Mouse (Mus musculus) midbrain, embryonic 12.5 days (tissue): Measurements from ENCODE around the gene Hoxb7. TPM values are rescaled to one million over a fixed set of nuclear protein-coding genes. Genes with fewer than 3 reads are reported as not detected.

Source experiments
- ATAC-seq: fragments of 200-750 bp; cut with Nextera tagmentation; 2 replicates; pipeline ENCODE4 v1.8.0; 2017; ENCODE audit warnings: low read depth, moderate TSS enrichment, moderate library complexity; ENCODE audit not compliant: low FRiP score
- H3K27ac ChIP-seq: fragments of 300-500 bp; sonication (generic); replicated peaks from 2 replicates; pipeline ENCODE4 v1.5.1; 2016; ENCODE audit warnings: mild to moderate bottlenecking
- H3K27me3 ChIP-seq: fragments of 300-500 bp; sonication (generic); 2 replicates; pipeline ENCODE4 v1.6.1; 2016; ENCODE audit warnings: mild to moderate bottlenecking
- H3K36me3 ChIP-seq: fragments of 300-500 bp; sonication (generic); 2 replicates; pipeline ENCODE4 v1.6.1; 2016
- H3K4me1 ChIP-seq: fragments of 300-500 bp; sonication (generic); 2 replicates; pipeline ENCODE4 v1.6.1; 2016
- H3K4me2 ChIP-seq: fragments of 300-500 bp; sonication (generic); replicated peaks from 2 replicates; pipeline ENCODE4 v1.6.1; 2016; ENCODE audit warnings: mild to moderate bottlenecking, moderate library complexity
- H3K4me3 ChIP-seq: fragments of 300-500 bp; sonication (generic); 2 replicates; pipeline ENCODE4 v1.5.1; 2016; ENCODE audit warnings: mild to moderate bottlenecking
- H3K9ac ChIP-seq: fragments of 300-500 bp; sonication (generic); replicated peaks from 2 replicates; pipeline ENCODE4 v1.6.1; 2016; ENCODE audit warnings: mild to moderate bottlenecking, moderate library complexity
- H3K9me3 ChIP-seq: fragments of 300-500 bp; sonication (generic); 2 replicates; pipeline ENCODE4 v1.6.1; 2016; ENCODE audit warnings: mild to moderate bottlenecking
- WGBS: fragments of 180-500 bp; shearing (Covaris S2); methylation state at CpG from one replicate; pipeline ENCODE4 v1.1.7; 2016; 5-methylcytosine and 5-hydroxymethylcytosine counted together
- polyA plus RNA-seq: library from polyadenylated mRNA; unstranded; fragments of >200 nt; fragmentation: Nextera tagmentation; extraction: Ambion mirVana; gene quantifications from 2 replicates; pipeline ENCODE4 v1.2.1, GENCODE M21; 2016

Gene Hoxb7
- polyA plus RNA-seq, 1 experiment from 2014 or later = not detected

- Histone ChIP-seq H3K9me3 (no peaks in the 10 kb centered on the region), H3K9ac (no peak overlapping the region), H3K27ac (no peak overlapping the region), H3K4me1 (0 out of 2 replicates have a peak, but pooled peaks cover 7% of the 10 kb centered on the region), H3K36me3 (no peaks in the 10 kb centered on the region), H3K4me3 (no peak overlapping the region), H3K4me2 (no peak overlapping the region), H3K27me3 (peaks cover 96% of the 10 kb centered on the region)
- WGBS = under 1% methylated on average over 52 of the region's 52 CpGs
- no peak for ATAC-seq
Measured at GRCm38 (mm10) chr11:96271541-96272011, 14.8 kb upstream of the Hoxb7 start.

DNA sequence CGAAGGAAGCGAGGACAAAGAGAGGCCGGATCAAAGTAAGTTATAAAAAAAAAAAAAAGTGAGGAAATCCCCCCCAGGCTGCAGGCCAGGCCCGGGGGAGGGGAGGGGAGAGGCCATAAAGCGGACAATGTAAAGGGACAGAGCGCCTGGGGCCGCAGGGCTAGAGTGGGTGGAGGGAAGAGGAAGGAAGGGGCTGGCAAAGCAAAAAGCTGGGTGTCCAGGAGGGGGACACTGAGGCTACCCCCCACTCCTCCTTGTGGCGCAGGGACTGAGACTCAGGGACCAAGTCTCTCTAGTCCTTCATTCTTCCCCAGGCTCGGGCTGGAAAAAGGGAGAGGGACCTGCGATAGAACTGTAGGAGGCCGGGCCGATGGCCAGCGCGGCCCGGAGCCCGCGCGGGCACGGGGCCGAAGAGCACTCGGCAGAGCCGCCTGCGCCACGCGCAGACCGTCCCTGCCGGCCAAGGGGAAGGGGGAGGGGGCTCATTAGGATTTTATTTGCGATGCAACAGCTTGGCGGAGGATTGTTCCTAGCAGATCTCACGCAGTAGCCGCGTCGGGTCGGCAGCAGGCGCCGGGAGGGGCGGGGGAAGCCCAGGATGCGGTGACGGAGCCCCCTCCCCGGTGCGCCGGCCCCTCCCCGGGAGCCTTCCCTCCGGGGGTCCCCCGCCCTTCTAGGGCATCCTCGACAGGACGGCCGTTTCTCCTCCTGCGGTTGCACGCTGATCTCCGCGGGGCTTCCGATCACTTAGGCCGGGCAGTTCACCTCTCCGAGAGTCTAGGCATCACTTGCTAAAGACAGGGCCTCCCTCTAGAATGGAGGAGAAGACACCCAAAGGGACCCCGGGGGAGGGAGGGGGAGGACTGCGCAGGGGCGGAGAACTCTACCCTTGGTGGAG, 14.2 kb upstream of the Hoxb7 start:
- Histone ChIP-seq H3K4me2 (no peak overlapping the region), H3K9ac (no peak overlapping the region), H3K27me3 (peaks cover 96% of the 10 kb centered on the region), H3K27ac (no peak overlapping the region), H3K4me1 (0 out of 2 replicates have a peak, but pooled peaks cover 7% of the 10 kb centered on the region), H3K4me3 (no peak overlapping the region), H3K9me3 (no peaks in the 10 kb centered on the region), H3K36me3 (no peaks in the 10 kb centered on the region)
- no peak for ATAC-seq
- under 1% methylated on average over 51 of the region's 58 CpGs for WGBS

GRCm38 (mm10) chr11:96274428-96274827, 12.0 kb upstream of the Hoxb7 start:
- no peaks in the 10 kb centered on the region for H3K9me3 ChIP-seq
- no peak for ATAC-seq
- H3K27me3 ChIP-seq = peaks cover 99% of the 10 kb centered on the region
- H3K4me2 ChIP-seq = no peak overlapping the region
- H3K36me3 ChIP-seq = no peaks in the 10 kb centered on the region
- no peak overlapping the region for H3K9ac ChIP-seq
- H3K4me1 ChIP-seq = 0 out of 2 replicates have a peak, but pooled peaks cover 7% of the 10 kb centered on the region
- H3K4me3 ChIP-seq = no peak overlapping the region
- WGBS = 4% methylated on average over 10 of the region's 10 CpGs
- H3K27ac ChIP-seq = no peak overlapping the region

DNA sequence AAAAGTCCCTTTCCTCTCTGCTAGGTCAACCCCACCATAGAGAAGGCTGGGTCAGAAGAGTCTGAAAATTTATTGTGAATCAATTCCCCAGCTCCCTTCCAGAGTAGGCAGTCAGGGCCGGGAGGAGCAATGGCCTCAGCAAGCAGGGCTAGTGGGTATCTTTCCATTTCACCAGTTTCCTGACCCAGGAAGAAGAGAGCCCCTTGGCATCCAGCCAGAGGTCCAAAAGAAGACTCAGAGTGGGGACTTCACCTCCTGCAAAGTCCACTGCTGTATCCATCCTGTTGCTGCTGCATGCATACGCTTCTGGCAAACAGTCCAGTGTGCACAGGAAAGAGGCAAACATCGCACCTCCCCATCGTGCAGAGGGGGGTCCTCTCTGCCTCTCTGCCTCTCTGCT, 10.5 kb upstream of the Hoxb7 start:
- no peak overlapping the region for H3K4me3 ChIP-seq
- ATAC-seq = no peak
- no peak overlapping the region for H3K27ac ChIP-seq
- no peak overlapping the region for H3K9ac ChIP-seq
- no peaks in the 10 kb centered on the region for H3K9me3 ChIP-seq
- H3K4me2 ChIP-seq = no peak overlapping the region
- peaks cover 98% of the 10 kb centered on the region for H3K27me3 ChIP-seq
- WGBS = 11% methylated on average over 4 of the region's 4 CpGs
- 0 out of 2 replicates have a peak, but pooled peaks cover 7% of the 10 kb centered on the region for H3K4me1 ChIP-seq
- no peaks in the 10 kb centered on the region for H3K36me3 ChIP-seq

GRCm38 (mm10) chr11:96277151-96278044, 9.0 kb upstream of the Hoxb7 start:
- WGBS = 2% methylated on average over 35 of the region's 35 CpGs

GRCm38 (mm10) chr11:96278324-96278723, 8.1 kb upstream of the Hoxb7 start:
- H3K4me1 ChIP-seq = no peaks in the 10 kb centered on the region
- H3K27ac ChIP-seq = no peak overlapping the region
- no peaks in the 10 kb centered on the region for H3K9me3 ChIP-seq
- ATAC-seq = no peak
- no peaks in the 10 kb centered on the region for H3K36me3 ChIP-seq
- H3K9ac ChIP-seq = no peak overlapping the region
- peaks cover 97% of the 10 kb centered on the region for H3K27me3 ChIP-seq
- H3K4me3 ChIP-seq = no peak overlapping the region
- no peak overlapping the region for H3K4me2 ChIP-seq
- WGBS = 13% methylated on average over 14 of the region's 14 CpGs

More at GRCm38 (mm10) chr11:96277151-96278044, 9.0 kb upstream of the Hoxb7 start:
- H3K4me1 ChIP-seq = 0 out of 2 replicates have a peak, but pooled peaks cover 2% of the 10 kb centered on the region
- no peak for ATAC-seq
- no peaks in the 10 kb centered on the region for H3K36me3 ChIP-seq
- no peak overlapping the region for H3K4me2 ChIP-seq
- H3K9ac ChIP-seq = no peak overlapping the region
- no peaks in the 10 kb centered on the region for H3K9me3 ChIP-seq
- no peak overlapping the region for H3K4me3 ChIP-seq
- peaks cover 97% of the 10 kb centered on the region for H3K27me3 ChIP-seq
- H3K27ac ChIP-seq = no peak overlapping the region

DNA sequence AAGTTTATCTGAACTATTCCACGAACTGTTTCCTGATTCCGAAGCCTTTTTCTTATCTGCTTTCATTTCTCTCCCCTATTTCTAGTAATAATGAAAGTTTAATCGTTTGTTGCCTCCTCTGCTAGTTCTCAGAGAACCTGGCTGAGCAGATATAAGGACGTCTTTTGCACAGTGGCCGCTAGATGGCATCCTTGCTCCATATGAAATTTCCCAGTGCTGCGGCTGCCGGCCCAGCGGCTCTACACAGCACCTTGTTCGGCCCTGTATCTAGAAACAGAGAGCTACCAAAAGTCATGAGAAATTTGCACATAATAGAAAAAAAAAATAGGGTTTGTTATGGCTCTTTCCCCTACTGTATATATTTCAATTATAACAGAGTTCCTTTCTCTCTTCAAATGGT, 7.7 kb upstream of the Hoxb7 start:
- peaks cover 97% of the 10 kb centered on the region for H3K27me3 ChIP-seq
- ATAC-seq = no peak
- H3K4me3 ChIP-seq = no peak overlapping the region
- 0 out of 2 replicates have a peak, but pooled peaks cover under 1% of the 10 kb centered on the region for H3K4me1 ChIP-seq
- H3K9me3 ChIP-seq = no peaks in the 10 kb centered on the region
- no peaks in the 10 kb centered on the region for H3K36me3 ChIP-seq
- H3K4me2 ChIP-seq = no peak overlapping the region
- no peak overlapping the region for H3K27ac ChIP-seq
- H3K9ac ChIP-seq = no peak overlapping the region
- under 1% methylated on average over 9 of the region's 9 CpGs for WGBS

DNA sequence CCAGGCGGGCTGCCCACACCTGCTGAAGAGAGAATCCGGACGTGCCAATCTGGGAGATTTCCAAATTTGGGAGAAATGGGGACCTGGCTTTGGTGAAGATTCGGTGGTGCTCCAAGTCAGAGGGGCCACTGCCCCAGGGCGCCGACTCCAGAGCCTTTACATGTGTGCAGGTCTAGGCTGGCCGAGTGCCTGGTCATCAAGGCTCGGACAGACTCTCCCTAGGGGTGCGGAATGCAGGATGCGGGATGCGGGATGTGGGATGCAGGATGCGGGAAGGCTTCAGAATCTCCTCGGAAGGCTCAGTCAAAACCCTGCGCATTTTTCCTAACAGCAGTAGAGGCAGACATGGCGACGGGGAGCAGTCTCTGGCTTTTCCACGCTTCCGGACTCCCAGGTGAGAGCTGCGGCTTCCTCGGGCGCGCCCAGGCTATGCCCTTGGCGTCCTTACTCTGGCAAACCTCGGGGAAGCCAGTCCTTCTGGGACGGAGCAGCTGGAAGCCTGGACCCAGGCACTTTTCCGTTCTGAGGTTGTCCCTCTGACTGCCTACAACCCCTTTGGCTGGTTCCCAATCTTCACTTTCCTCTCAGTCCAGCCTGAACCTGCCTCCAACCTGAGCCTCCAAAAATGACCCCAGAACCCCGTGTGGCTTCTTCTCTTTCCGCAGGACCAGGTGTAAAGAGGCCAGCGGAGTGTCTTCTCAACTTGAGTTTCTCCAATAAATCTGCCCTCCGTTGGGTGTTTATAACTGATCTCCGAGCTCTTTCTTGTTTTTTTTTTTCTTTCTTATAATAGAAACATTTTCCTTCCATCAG, 6.8 kb upstream of the Hoxb7 start:
- peaks cover 97% of the 10 kb centered on the region for H3K27me3 ChIP-seq
- H3K9me3 ChIP-seq = no peaks in the 10 kb centered on the region
- peaks cover 9% of the 10 kb centered on the region for H3K4me1 ChIP-seq
- H3K36me3 ChIP-seq = no peaks in the 10 kb centered on the region
- WGBS = 1% methylated on average over 31 of the region's 31 CpGs
- no peak overlapping the region for H3K27ac ChIP-seq
- no peak overlapping the region for H3K4me3 ChIP-seq
- H3K4me2 ChIP-seq = no peak overlapping the region
- no peak overlapping the region for H3K9ac ChIP-seq
- ATAC-seq = no peak

DNA sequence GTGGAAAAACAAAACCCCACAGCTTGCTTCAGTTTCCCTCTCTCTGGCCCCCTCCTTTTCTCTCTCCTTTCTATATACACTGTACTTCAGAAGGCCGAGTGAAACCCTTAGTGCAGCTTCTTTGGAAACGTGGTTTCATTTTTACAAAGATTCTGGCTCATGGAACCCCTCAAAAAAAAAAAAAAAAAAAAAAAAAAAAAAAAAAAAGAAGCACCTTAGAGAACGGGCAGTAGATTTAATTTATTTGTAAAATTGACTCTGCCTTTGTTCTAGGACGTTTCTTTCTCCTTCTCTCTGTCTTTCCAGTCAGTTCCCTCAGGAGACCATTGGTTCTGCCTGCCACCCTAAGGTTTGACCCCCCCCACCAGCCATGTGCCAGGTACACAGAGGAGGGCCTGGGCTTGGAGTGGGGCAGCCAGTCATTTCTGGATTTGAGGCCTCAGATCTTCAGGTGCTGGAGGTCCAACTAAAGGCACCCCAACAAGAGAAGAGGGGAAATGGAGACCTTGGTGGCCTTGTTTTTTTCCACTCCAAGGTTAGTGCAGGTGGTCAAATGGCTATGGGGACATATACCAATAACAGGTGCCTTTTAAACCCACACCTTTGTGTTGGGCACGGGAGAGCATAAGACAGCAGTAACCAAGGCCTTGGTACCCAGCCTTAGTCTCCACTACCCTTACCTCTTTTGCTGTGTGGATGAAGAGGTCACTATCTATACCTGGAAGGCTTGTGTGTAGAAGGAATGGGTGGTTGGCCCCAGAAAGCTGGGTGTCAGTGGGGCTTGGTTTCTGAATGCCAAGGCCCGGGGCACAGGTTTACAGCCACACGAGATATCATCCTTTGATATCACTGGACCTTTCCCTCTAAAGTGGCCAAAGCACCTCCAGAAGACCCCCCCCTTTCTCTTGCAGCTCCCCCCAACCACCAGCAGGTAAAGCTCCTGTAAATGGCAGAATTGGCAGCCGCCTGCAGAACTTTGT, 5.7 kb upstream of the Hoxb7 start:
- no peak overlapping the region for H3K9ac ChIP-seq
- H3K27ac ChIP-seq = no peak overlapping the region
- no peak overlapping the region for H3K4me3 ChIP-seq
- no peak overlapping the region for H3K4me2 ChIP-seq
- H3K36me3 ChIP-seq = no peaks in the 10 kb centered on the region
- WGBS = 7% methylated on average over 8 of the region's 8 CpGs
- no peak for ATAC-seq
- H3K9me3 ChIP-seq = no peaks in the 10 kb centered on the region
- peaks cover 11% of the 10 kb centered on the region for H3K4me1 ChIP-seq
- peaks cover 97% of the 10 kb centered on the region for H3K27me3 ChIP-seq

GRCm38 (mm10) chr11:96281396-96281795, 5.0 kb upstream of the Hoxb7 start:
- Histone ChIP-seq H3K4me3 (no peak overlapping the region), H3K27me3 (peaks cover 97% of the 10 kb centered on the region), H3K4me1 (peaks cover 11% of the 10 kb centered on the region), H3K36me3 (no peaks in the 10 kb centered on the region), H3K9me3 (no peaks in the 10 kb centered on the region), H3K4me2 (no peak overlapping the region), H3K27ac (no peak overlapping the region), H3K9ac (no peak overlapping the region)
- 7% methylated on average over 18 of the region's 18 CpGs for WGBS
- ATAC-seq = no peak
